Mouse (Mus musculus): ENCODE measurements around the gene Vmn1r6. TPM values are rescaled to one million over a fixed set of nuclear protein-coding genes. Genes with fewer than 3 reads are reported as not detected.
"Not testable (repeated sequence)": the region's sequence is repeated elsewhere in the genome, so short reads cannot be mapped to it uniquely, and the experiment has no call there.

Vmn1r6 gene
- polyA plus RNA-seq (2015; fragmentation: Nextera tagmentation; extraction: Ambion mirVana), result not detected in 2 replicates

DNA sequence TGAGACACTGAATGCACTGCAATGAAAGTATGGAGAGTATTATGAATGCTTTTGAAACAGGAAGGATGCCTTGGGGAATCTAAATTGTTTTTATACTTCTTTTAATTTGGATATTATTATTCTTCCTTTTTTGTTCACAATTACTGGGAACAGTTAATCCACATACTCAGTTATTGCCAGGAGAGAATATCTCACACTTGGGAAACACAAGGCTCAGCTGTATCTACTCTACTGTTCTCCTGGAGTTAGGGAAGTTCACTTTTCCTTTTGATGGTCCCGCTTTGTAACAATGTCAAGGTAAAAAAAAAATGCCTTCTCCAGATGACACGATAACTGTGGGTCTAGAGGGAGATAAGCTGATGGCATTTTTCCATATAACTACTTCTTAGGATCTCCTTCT is at the start of gene Vmn1r6:
Vmn1r6 (plus strand) TSS at position 301 of the 400 bp plus-strand sequence.
- 90% methylated on average over 2 of the region's 2 CpGs for WGBS

DNA sequence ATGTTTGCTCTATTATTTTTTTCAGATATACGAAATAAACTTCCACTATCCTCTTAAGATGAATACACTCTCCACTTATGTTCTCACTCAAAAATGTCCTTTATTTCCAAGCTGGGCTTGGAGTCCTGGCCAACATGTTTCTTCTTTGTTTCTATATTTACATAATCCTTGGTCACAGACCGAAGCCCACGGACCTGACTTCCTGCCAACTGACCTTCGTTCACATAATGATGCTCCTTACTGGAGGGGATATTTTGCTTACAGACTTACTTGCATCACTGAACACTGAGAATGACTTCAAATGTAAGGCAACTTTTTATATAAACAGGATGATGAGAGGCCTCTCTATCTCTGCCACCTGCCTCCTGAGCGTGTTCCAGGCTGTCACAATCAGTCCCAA is 40.6 kb upstream of the Vmn1r6 start:
- no peaks in the 10 kb centered on the region for H3K27me3 ChIP-seq
- no peaks in the 10 kb centered on the region for H3K9me3 ChIP-seq
- H3K9ac ChIP-seq (replicated peaks), result no peak overlapping the region
- no peak overlapping the region for H3K4me3 ChIP-seq (replicated peaks)
- no peak overlapping the region for H3K27ac ChIP-seq
- no peaks in the 10 kb centered on the region for H3K36me3 ChIP-seq
- no peaks in the 10 kb centered on the region for H3K4me1 ChIP-seq (replicated peaks)
- WGBS, result 74% methylated on average over 5 of the region's 5 CpGs
- no peak for ATAC-seq
- H3K4me2 ChIP-seq (replicated peaks), result no peak overlapping the region

More for the DNA sequence above, at the start of gene Vmn1r6:
- H3K4me2 ChIP-seq (replicated peaks), result no peak within 1 kb of the TSS
- no peak within 1 kb of the TSS for H3K4me3 ChIP-seq (replicated peaks)
- no peaks in the 10 kb centered on the region for H3K4me1 ChIP-seq (replicated peaks)
- no peaks in the 10 kb centered on the region for H3K9me3 ChIP-seq
- no peaks in the 10 kb centered on the region for H3K27me3 ChIP-seq
- no peak for ATAC-seq
- no peak within 1 kb of the TSS for H3K9ac ChIP-seq (replicated peaks)
- no peaks in the 10 kb centered on the region for H3K36me3 ChIP-seq
- no peak within 1 kb of the TSS for H3K27ac ChIP-seq

DNA sequence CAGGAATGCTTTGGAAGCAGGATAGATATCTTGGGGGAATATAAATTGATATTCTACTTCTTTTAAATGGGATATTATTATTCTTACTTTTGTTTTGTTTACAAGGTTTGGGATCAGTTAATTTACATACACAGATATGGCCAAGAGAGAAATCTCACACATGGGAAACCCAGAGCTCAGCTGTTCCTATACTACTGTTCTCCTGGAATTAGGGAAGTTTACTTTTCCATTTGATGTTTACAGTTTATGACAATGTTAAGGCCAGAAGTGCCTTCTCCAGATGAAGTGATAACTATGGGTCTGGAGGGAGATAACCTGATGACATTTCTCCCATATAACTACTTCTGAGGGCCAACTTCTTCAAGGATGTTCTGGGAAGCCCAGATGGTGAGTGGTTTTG is 27.1 kb upstream of the Vmn1r6 start, which contains the start of gene Vmn1r5:
Vmn1r5 (plus strand) TSS at position 301 of the 400 bp plus-strand sequence.
- Histone ChIP-seq H3K27me3 (no peaks in the 10 kb centered on the region), H3K9me3 (no peaks in the 10 kb centered on the region; the same call in 1 of the 2 replicates), H3K4me3 (replicated peaks) (no peak within 1 kb of the TSS), H3K36me3 (no peaks in the 10 kb centered on the region), H3K9ac (replicated peaks) (no peak within 1 kb of the TSS), H3K4me2 (replicated peaks) (no peak within 1 kb of the TSS), H3K27ac (no peak within 1 kb of the TSS), H3K4me1 (replicated peaks) (no peaks in the 10 kb centered on the region)
- ATAC-seq, result no peak

DNA sequence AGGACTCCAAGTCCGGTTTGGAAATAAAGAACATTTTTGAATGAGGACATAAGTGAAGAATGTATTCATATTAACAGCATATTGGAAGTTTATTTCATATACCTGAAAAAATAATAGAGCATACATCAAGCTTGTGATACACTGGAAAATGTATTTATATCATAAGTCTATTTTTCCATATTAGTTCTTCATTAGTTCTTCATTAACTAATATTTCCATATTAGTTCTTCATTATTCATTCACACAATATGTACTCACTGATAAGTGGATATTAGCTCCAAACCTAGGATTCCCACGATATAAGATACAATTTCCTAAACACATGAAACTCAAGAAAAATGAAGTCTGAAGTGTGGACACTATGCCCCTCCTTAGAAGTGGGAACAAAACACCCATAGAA is 28.2 kb downstream of the Vmn1r6 start, which contains the start of gene Vmn1r7:
Vmn1r7 (minus strand) TSS at position 101 of the 400 bp plus-strand sequence.
- H3K9ac ChIP-seq (replicated peaks); H3K4me3 ChIP-seq (replicated peaks); H3K27ac ChIP-seq; H3K9me3 ChIP-seq; ATAC-seq; H3K36me3 ChIP-seq; H3K27me3 ChIP-seq; H3K4me2 ChIP-seq (replicated peaks); H3K4me1 ChIP-seq (replicated peaks): not testable (repeated sequence)
- WGBS, result 91% methylated on average over 2 of the region's 2 CpGs

DNA sequence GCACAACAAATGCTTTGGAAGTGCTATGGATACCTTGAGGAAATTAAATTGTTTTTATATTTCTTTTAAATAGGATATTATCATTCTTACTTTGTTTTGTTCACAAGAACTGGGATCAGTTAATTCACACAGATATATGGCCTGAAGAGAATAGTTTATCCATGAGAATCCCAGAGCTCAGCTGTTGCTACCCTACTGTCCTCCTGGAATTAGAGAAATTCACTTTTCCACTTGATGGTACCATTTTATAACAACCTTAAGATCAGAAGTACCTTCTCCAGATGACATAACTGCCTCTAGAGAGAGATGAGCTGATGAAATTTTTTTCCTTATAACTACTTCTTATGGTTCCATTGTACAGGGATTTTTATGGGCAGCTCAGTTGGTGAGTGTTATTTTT is 34.9 kb downstream of the Vmn1r6 start, which contains the start of gene Vmn1r8:
Vmn1r8 (plus strand) TSS at position 301 of the 400 bp plus-strand sequence.
- Histone ChIP-seq H3K9ac (replicated peaks) (no peak within 1 kb of the TSS), H3K27ac (no peak within 1 kb of the TSS), H3K27me3 (no peaks in the 10 kb centered on the region), H3K9me3 (no peaks in the 10 kb centered on the region), H3K4me1 (replicated peaks) (no peaks in the 10 kb centered on the region), H3K36me3 (no peaks in the 10 kb centered on the region), H3K4me3 (replicated peaks) (no peak within 1 kb of the TSS), H3K4me2 (replicated peaks) (no peak within 1 kb of the TSS)
- ATAC-seq, result no peak

DNA sequence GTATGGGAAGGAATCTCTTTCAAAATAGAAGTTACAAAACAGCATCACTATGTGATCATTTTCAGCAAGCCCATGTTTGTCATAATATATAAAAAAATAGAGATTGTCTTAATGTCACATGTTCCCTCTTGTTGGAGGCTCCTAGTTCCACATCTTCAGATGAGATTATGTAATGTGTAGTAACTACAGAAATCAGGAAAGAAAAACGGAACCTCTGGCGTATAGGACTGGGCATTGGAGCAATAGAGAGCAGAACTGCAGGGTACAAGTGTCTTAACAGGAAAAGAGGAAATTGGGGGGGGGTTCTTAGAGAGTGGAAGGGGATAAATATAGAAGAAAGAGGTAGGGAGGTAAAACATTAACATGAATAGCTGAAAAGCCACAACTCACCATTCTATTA is 37.6 kb downstream of the Vmn1r6 start:
- no peak overlapping the region for H3K9ac ChIP-seq (replicated peaks)
- no peaks in the 10 kb centered on the region for H3K4me1 ChIP-seq (replicated peaks)
- no peak overlapping the region for H3K4me3 ChIP-seq (replicated peaks)
- 90% methylated on average over 2 of the region's 2 CpGs for WGBS
- no peak for ATAC-seq
- no peaks in the 10 kb centered on the region for H3K9me3 ChIP-seq
- H3K4me2 ChIP-seq (replicated peaks), result no peak overlapping the region
- H3K27me3 ChIP-seq, result no peaks in the 10 kb centered on the region
- H3K27ac ChIP-seq, result no peak overlapping the region
- no peaks in the 10 kb centered on the region for H3K36me3 ChIP-seq

Other genes with a start within 250 kb of the Vmn1r6 start
- 33.7 and 37.0 TPM in 2 replicates for gene Kbtbd2, start 199.4 kb upstream of the Vmn1r6 start, polyA plus RNA-seq (2015; fragmentation: Nextera tagmentation; extraction: Ambion mirVana)
- 23.3 and 29.2 TPM in 2 replicates for gene Fkbp9, start 165.2 kb upstream of the Vmn1r6 start, polyA plus RNA-seq (2015; fragmentation: Nextera tagmentation; extraction: Ambion mirVana)
- 137 and 148 TPM in 2 replicates for gene Nt5c3, start 73.3 kb upstream of the Vmn1r6 start, polyA plus RNA-seq (2015; fragmentation: Nextera tagmentation; extraction: Ambion mirVana)
- 0.62 and 0.72 TPM in 2 replicates for gene Vmn1r4, start 73.2 kb upstream of the Vmn1r6 start, polyA plus RNA-seq (2015; fragmentation: Nextera tagmentation; extraction: Ambion mirVana)
- not detected in 2 replicates for gene Vmn1r5, start 27.0 kb upstream of the Vmn1r6 start, polyA plus RNA-seq (2015; fragmentation: Nextera tagmentation; extraction: Ambion mirVana)
- not detected in 2 replicates for gene Vmn1r7, start 28.1 kb downstream of the Vmn1r6 start, polyA plus RNA-seq (2015; fragmentation: Nextera tagmentation; extraction: Ambion mirVana)
- gene Vmn1r8, start 35.0 kb downstream of the Vmn1r6 start, polyA plus RNA-seq (2015; fragmentation: Nextera tagmentation; extraction: Ambion mirVana), result not detected in 2 replicates
- not detected in 2 replicates for gene Vmn1r9, start 69.5 kb downstream of the Vmn1r6 start, polyA plus RNA-seq (2015; fragmentation: Nextera tagmentation; extraction: Ambion mirVana)
- not detected in 2 replicates for gene Vmn1r10, start 112.2 kb downstream of the Vmn1r6 start, polyA plus RNA-seq (2015; fragmentation: Nextera tagmentation; extraction: Ambion mirVana)
- gene Vmn1r11, start 136.2 kb downstream of the Vmn1r6 start, polyA plus RNA-seq (2015; fragmentation: Nextera tagmentation; extraction: Ambion mirVana), result not detected in 2 replicates
- gene Vmn1r12, start 159.7 kb downstream of the Vmn1r6 start, polyA plus RNA-seq (2015; fragmentation: Nextera tagmentation; extraction: Ambion mirVana), result not detected in 2 replicates
- not detected in 2 replicates for gene Vmn1r13, start 206.0 kb downstream of the Vmn1r6 start, polyA plus RNA-seq (2015; fragmentation: Nextera tagmentation; extraction: Ambion mirVana)
- gene Vmn1r14, start 234.4 kb downstream of the Vmn1r6 start, polyA plus RNA-seq (2015; fragmentation: Nextera tagmentation; extraction: Ambion mirVana), result not detected in 2 replicates

All from midbrain, embryonic 13.5 days (tissue).